Mouse (Mus musculus): Measurements from ENCODE around the gene Fn3k. TPM values are rescaled to one million over a fixed set of nuclear protein-coding genes. Genes with fewer than 3 reads are reported as not detected.
A peak's percentile ranks its signal among the peaks of the same experiment; 100 is the strongest.

Fn3k gene
- total RNA-seq (2021): 1 to 10 TPM; 5.0 to 7.6 TPM
- long read RNA-seq, experiment 1, partial matches to known transcripts: 0 of 3 reads
- long read RNA-seq, experiment 1, other reads (novel, unspliced or antisense): 0 of 3 reads
- long read RNA-seq, experiment 2, transcript Fn3k-201 (6 exons, 1,047 nt): major isoform, 5 of 5 reads
- long read RNA-seq, experiment 2, partial matches to known transcripts: 0 of 5 reads
- long read RNA-seq, experiment 2, other reads (novel, unspliced or antisense): 0 of 5 reads

DNA sequence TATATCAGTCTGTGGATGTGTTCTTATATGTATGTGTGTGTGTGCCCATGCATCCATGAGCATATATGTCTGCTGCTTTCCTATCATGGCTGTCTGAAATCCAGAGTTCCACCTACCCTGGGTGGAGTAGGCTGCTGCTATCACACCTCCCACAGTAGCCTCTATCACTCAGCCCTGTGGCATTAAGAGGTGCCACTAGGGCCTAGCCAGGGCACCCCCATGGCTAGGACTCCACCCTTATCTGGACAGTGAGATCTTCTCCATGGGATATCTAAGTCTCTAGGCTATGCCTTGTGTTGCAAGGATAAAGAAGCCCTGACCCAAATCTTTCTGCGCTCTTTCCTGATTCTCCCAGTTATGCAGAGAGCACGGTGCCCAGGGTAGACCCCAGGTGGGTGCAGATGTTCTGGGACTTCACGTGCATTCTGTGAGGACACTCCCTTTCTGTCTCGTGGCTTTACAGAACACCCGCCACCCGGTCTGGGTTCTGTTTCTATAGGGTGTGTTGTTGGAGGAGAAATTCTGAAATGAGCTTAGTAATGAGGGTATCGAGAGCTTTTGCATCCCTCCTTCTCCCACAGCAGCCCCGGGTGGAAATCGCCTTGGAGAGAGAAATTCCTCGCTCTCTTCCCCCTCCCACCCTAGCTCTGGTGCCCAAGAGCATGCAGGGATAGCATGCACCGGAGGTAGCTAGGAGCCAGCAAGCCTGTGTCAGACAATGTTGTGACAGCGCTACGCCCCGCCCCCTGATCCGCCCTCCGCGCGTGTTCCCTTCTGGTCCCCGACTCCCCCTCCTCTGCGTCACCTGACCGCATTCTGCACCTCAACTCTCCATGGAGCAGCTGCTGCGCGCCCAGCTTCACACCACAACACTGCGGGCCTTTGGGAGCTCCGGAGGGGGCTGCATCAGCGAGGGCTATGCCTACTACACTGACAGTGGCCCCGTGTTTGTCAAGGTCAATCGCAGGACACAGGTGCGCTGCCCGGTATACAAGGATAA lies at the start of gene Fn3k:
TSS of gene Fn3k (plus strand) at position 758 of the 1,000 bp plus-strand sequence.
- DNase-seq: peak; percentile 70

GRCm38 (mm10) chr11:121387750-121388553 lies 46.8 kb upstream of the Fn3k start, which contains the start of gene Rab40b:
Gene Rab40b (minus strand): TSS chr11:121388251.
- peak; percentile 85 for DNase-seq

GRCm38 (mm10) chr11:121388554-121388945 lies 46.2 kb upstream of the Fn3k start:
- DNase-seq: no peak

- no peak for DNase-seq
These were observed 43.9 kb upstream of the Fn3k start for GRCm38 (mm10) chr11:121390793-121391192.

DNA sequence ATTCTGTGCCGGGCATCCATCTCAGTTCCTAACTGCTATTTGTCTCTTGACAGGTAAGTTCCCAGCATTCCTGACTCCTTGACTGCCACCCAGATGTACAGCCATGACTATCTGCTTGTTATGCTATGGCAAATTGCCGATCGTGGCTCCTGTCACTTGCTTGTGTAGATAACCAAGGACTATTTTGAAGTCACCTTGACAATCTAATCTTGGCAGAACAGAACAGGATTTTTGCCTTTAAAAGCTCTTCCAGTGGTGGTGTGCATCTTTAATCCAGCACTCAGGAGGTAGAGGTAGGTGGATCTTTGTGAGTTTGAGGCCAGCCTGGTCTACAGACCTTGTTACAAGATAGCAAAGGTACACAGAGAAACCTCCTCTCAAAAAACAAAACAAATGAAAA lies 42.3 kb upstream of the Fn3k start:
- DNase-seq: no peak

- DNase-seq: no peak
These were observed 27.2 kb upstream of the Fn3k start for GRCm38 (mm10) chr11:121407366-121408155.

- DNase-seq: no peak
These were observed 20.0 kb upstream of the Fn3k start for GRCm38 (mm10) chr11:121414762-121415161.

DNA sequence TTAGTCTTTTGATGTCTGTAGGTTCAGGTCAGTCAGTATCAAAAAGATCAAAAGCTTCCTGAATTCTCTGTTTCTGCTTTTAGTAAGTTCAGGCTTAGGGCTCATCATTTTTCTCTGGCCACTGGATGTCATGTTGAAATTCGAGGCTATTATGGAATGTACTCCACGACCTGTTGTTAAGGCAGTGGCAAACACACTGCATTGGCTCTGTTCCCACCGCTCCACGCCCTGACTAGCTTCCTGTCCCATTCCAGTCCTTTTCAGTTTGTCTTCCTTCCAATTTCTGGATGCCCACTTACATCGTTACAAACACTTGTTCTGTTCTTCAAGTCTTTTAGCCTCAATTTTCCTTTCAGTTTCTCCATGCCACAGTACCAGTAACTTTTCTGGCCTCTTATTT lies 19.4 kb upstream of the Fn3k start:
- peak; percentile 17 for DNase-seq

GRCm38 (mm10) chr11:121417971-121418370 lies 16.7 kb upstream of the Fn3k start:
- DNase-seq: no peak

GRCm38 (mm10) chr11:121418932-121419331 lies 15.8 kb upstream of the Fn3k start:
- DNase-seq: no peak

DNA sequence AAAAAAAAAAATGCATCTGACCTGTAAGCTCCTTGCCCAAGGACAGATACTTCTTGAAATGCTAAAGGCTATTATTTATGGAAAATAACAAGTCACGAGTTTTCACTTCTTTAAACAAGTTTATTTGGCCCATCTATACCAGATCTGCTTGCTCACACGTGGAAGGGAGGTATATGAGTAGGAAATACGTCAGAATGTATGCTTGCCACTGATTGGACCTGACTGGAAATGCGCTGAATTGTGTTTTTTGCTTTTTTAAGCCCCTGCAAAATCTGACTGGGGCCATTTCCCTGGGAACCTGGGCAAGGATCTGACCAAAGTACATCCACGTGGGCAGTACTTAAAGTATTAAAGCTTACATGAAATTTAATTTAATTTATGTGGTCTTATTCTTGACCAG lies 14.3 kb upstream of the Fn3k start:
- no peak for DNase-seq

DNA sequence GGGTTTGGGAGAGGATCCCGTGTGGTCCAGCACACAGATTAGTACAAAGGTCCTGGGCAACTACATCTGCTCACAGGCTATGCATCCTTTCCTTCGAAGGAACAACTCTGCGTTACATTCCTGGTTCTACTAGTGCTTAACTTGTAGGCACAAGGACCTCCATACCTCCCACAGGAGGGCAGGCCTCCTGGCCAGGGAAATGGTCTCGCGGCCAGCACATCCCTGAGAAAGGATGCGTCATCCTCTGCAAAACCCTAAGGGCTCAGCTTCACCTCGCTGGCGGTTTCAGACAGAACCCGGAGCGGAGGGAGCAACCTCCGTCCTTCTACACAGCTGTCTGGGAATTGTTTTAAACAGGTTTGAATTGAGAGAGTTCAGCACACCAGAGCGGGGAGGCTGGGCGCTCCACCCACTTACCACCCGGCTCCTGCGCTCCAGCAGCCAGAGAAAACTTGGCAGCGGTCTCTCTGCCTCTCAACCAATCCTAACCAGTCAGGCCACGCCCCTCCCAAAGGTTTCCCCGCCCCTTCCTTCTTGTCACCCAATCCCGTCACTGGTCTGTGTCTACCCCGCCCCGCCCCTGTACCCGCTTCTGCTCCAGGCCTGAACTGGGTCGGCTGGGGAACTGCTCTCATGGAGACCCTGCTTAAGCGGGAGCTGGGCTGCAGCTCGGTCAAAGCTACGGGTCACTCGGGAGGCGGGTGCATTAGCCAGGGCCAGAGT lies 13.7 kb upstream of the Fn3k start, which contains the start of gene Fn3krp:
TSS of gene Fn3krp (plus strand) at position 572 of the 723 bp plus-strand sequence.
- DNase-seq: peak; percentile 98

- no peak for DNase-seq
These were observed 13.1 kb upstream of the Fn3k start for GRCm38 (mm10) chr11:121421553-121422173.

DNA sequence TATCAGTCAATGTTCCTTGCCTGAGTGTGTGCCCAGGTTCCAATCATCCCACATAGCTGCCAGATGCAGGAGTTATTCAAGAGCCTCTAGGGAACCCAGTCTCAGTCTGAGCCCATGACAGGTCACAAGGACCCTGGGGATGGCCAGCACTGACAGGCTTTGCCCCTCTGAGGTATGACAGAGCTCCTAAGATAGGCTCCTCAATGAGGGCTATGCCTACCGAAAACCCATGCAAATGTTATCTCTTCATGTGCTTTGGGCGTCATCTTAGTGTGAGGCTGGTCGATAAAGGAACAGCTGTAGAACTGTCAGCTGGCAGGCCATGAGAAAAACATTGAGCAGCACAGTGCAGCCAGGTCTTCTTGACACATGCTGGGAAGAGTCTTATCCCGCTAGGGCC lies 1.3 kb upstream of the Fn3k start:
- DNase-seq: no peak

- DNase-seq: no peak
These were observed 2.5 kb downstream of the Fn3k start for GRCm38 (mm10) chr11:121437236-121437635.

GRCm38 (mm10) chr11:121439686-121440292 lies 5.1 kb downstream of the Fn3k start:
- no peak for DNase-seq

- DNase-seq: no peak
These were observed 6.9 kb downstream of the Fn3k start for GRCm38 (mm10) chr11:121441653-121442052.

- no peak for DNase-seq
These were observed 7.4 kb downstream of the Fn3k start for GRCm38 (mm10) chr11:121442076-121442475.

DNA sequence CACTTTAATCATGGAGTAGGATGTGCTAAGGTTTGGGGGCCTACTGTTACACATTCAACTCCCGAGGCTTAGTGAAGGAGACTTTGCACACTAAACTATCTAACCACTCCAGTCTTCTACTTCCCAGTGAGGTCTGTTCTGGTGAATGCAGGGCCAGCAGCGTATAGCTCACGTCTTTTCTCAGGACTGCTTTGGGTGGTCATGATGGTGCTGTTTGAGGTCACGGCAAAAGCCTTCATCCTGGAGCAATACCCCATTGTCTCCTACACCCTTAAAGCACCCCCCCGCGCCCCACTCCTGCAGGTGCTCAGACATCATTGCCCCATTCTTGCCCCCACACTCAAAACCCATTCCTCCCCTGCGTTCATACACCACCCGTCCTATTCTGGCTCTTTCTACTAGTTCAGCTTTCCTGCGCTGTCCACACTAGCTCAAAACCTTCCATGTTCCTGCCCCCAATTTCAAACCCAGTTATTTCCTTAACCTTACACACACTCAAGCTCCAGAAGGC lies 16.6 kb downstream of the Fn3k start:
- DNase-seq: peak; percentile 10

Data from gastrocnemius, postnatal 10 days (tissue).